In the genomic region with DNA sequence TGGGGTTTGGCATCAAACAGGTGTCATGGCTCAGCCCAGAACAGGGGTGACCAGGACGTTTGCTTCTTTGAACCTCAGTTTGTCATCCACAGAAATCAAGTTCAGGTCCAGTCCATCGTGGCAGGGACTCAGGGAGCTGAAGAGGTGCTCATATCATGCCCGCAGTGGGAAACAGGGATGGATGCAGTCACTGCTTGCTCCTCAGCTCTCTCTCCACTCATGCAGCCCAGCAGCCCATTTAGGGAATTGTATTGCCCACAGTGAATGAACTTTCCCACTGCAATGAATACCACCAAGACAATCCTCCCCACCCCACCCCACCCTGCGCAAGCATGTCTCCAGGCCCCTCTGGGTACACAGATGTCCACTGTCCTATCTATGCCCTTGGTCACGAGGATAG, we compare ENCODE assay signal across 30 mouse cellular contexts. TPM values are rescaled to one million over a fixed set of nuclear protein-coding genes. Genes with fewer than 3 reads are reported as not detected.
"Had no signal": no experiment of that assay in that cellular context is flagged by ENCODE, and none has a peak within 500 bp of the region (broad histone marks: within the 10 kb centered on the region; RNA-seq: fewer than 3 reads in every experiment).

No protein-coding gene starts in this region.

- H3K27ac ChIP-seq: embryonic facial prominence, embryonic 12.5 days; embryonic facial prominence, embryonic 13.5 days; embryonic facial prominence, embryonic 15.5 days; forebrain, embryonic 10.5 days; forebrain, embryonic 12.5 days; forebrain, embryonic 13.5 days; forebrain, embryonic 15.5 days; gastrocnemius, adult 2 months; heart, adult 2 months had no signal

- H3K9ac ChIP-seq: embryonic facial prominence, embryonic 12.5 days; embryonic facial prominence, embryonic 13.5 days; embryonic facial prominence, embryonic 15.5 days; forebrain, embryonic 12.5 days; forebrain, embryonic 13.5 days; forebrain, embryonic 15.5 days; forebrain, postnatal 0 days had no signal

- DNase-seq: cerebellum, adult 18-20 months; cerebellum, adult 2 months; cerebellum, adult 8-10 months; cerebellum, adult 9-10 months; cerebellum, adult 9-11 months; cerebellum, postnatal 25 days; cerebellum, postnatal 36 days; embryo, embryonic 11 days; gastrocnemius, adult 2 months; gastrocnemius, postnatal 10 days; gastrocnemius, postnatal 14 days; gastrocnemius, postnatal 25 days; gastrocnemius, postnatal 36 days; heart, adult 18-20 months; heart, adult 2 months had no signal

- H3K4me1 ChIP-seq: embryonic facial prominence, embryonic 12.5 days; embryonic facial prominence, embryonic 15.5 days; forebrain, embryonic 12.5 days; forebrain, embryonic 13.5 days; forebrain, embryonic 15.5 days had no signal

- H3K4me3 ChIP-seq: embryonic facial prominence, embryonic 12.5 days; embryonic facial prominence, embryonic 13.5 days; embryonic facial prominence, embryonic 15.5 days; erythroblast, embryonic 14.5 days; forebrain, embryonic 10.5 days; forebrain, embryonic 12.5 days; forebrain, embryonic 13.5 days; forebrain, embryonic 15.5 days; gastrocnemius, adult 2 months; heart, adult 2 months had no signal

- H3K9me3 ChIP-seq: embryonic facial prominence, embryonic 12.5 days; embryonic facial prominence, embryonic 13.5 days; embryonic facial prominence, embryonic 15.5 days; forebrain, embryonic 10.5 days; forebrain, embryonic 12.5 days; forebrain, embryonic 13.5 days; forebrain, embryonic 15.5 days had no signal

- H3K4me2 ChIP-seq: embryonic facial prominence, embryonic 12.5 days; embryonic facial prominence, embryonic 13.5 days; embryonic facial prominence, embryonic 15.5 days; forebrain, embryonic 12.5 days; forebrain, embryonic 13.5 days; forebrain, embryonic 15.5 days had no signal

- ATAC-seq: forebrain, embryonic 13.5 days; forebrain, embryonic 14.5 days; forebrain, embryonic 15.5 days; forebrain, embryonic 16.5 days had no signal

- H3K27me3 ChIP-seq: embryonic facial prominence, embryonic 12.5 days; embryonic facial prominence, embryonic 13.5 days; embryonic facial prominence, embryonic 15.5 days; forebrain, embryonic 12.5 days; forebrain, embryonic 13.5 days; forebrain, embryonic 15.5 days had no signal

RNA-seq across cellular contexts. Expression of gene Ldlrad1, which starts 3.0 kb away (rescaled TPM):
- polyA plus RNA-seq: cerebellum, adult 2 months; cortical plate, adult 2 months; embryonic facial prominence, embryonic 11.5 days; embryonic facial prominence, embryonic 12.5 days; embryonic facial prominence, embryonic 13.5 days; embryonic facial prominence, embryonic 14.5 days; erythroblast, embryonic 14.5 days; forebrain, embryonic 10.5 days; forebrain, embryonic 11.5 days; forebrain, embryonic 12.5 days; forebrain, embryonic 13.5 days; forebrain, embryonic 14.5 days; forebrain, embryonic 15.5 days; forebrain, embryonic 16.5 days; forebrain, postnatal 0 days had no signal
